Mouse (Mus musculus) megakaryocyte progenitor cell, adult 5-6 weeks (primary cell): ENCODE measurements at regions not wholly inside any gene's neighbourhood (a gene's known extent, or its start where the extent isn't known, plus 50 kb on each side); places are given as distances from the start of the nearest gene placed in this dataset.

Experiments used
- ATAC-seq: replicated peaks from 2 replicates; pipeline ENCODE4 v1.8.0; 2016; ENCODE audit warnings: mild to moderate bottlenecking, moderate TSS enrichment, inconsistent platforms; ENCODE audit not compliant: poor library complexity

DNA sequence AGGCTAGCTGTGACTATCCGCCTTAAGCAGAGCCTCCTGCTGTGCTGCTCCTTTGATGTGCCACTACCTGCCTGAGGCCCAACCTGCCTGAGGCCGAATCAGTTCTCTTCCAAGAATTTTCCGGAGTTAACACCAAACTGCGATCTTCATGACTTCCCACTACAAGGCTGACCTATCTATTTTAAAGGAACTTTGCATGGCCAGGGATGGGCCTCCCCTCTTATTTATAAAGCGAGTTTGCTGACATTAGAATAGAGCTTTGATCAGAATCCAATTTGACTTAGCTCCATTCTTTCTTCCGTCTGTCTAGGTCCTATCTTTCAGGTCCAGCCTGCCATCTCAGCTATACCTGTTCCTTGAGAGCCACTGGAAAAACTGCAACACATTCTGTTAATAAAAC, 194.6 kb upstream of the Cr2 start:
- ATAC-seq, result peak; percentile 34; the same call in 1 of the 2 replicates
